Mouse (Mus musculus) liver, embryonic 11.5 days (tissue): ENCODE results near the gene Krt27. TPM values are rescaled to one million over a fixed set of nuclear protein-coding genes. Genes with fewer than 3 reads are reported as not detected.

Experiments
- ATAC-seq: fragments of 200-750 bp; cut with Nextera tagmentation; replicated peaks from 2 replicates; pipeline ENCODE4 v1.8.0; 2017; ENCODE audit warnings: moderate number of reproducible peaks, mild to moderate bottlenecking, moderate TSS enrichment, moderate library complexity; ENCODE audit not compliant: low FRiP score
- DNase-seq: peaks from one replicate; pipeline ENCODE4 v3.0.0-alpha.2; 2017; ENCODE audit warnings: low spot score
- H3K27ac ChIP-seq: fragments of 300-500 bp; sonication (generic); 2 replicates; pipeline ENCODE4 v1.5.1; 2014; ENCODE audit warnings: mild to moderate bottlenecking, low read depth, low read length, control low read depth
- H3K27me3 ChIP-seq: fragments of 300-500 bp; sonication (generic); replicated peaks from 2 replicates; pipeline ENCODE4 v1.6.1; 2014; ENCODE audit warnings: low read length, mixed read lengths; ENCODE audit not compliant: control insufficient read depth, insufficient read depth
- H3K36me3 ChIP-seq: fragments of 300-500 bp; sonication (generic); 2 replicates; pipeline ENCODE4 v1.6.1; 2014; ENCODE audit warnings: mild to moderate bottlenecking, low read length, moderate library complexity, mixed read lengths; ENCODE audit not compliant: control insufficient read depth, insufficient read depth
- H3K4me1 ChIP-seq: fragments of 300-500 bp; sonication (generic); replicated peaks from 2 replicates; pipeline ENCODE4 v1.6.1; 2014; ENCODE audit warnings: low read length, mixed read lengths; ENCODE audit not compliant: control insufficient read depth, insufficient read depth
- H3K4me2 ChIP-seq: fragments of 300-500 bp; sonication (generic); 2 replicates; pipeline ENCODE4 v1.6.1; 2014; ENCODE audit warnings: mild to moderate bottlenecking, control low read depth, moderate library complexity
- H3K4me3 ChIP-seq: fragments of 300-500 bp; sonication (generic); 2 replicates; pipeline ENCODE4 v1.5.1; 2014; ENCODE audit warnings: low read depth, low read length, control low read depth
- H3K9ac ChIP-seq: fragments of 300-500 bp; sonication (generic); 2 replicates; pipeline ENCODE4 v1.6.1; 2014; ENCODE audit warnings: low read depth, low read length, control low read depth
- H3K9me3 ChIP-seq: fragments of 300-500 bp; sonication (generic); 2 replicates; pipeline ENCODE4 v1.6.1; 2016; ENCODE audit warnings: low read length, inconsistent platforms, mixed read lengths; ENCODE audit not compliant: control insufficient read depth
- WGBS: fragments of 180-500 bp; shearing (Covaris S2); extraction: QIAGEN DNeasy Blood & Tissue Kit; methylation state at CpG from one replicate; pipeline ENCODE4 v1.1.7; 2014; 5-methylcytosine and 5-hydroxymethylcytosine counted together
- polyA plus RNA-seq: library from polyadenylated mRNA; unstranded; fragments of >200 nt; fragmentation: Nextera tagmentation; extraction: Ambion mirVana; gene quantifications from 2 replicates; pipeline ENCODE4 v1.2.1, GENCODE M21; 2014

Gene Krt27
- polyA plus RNA-seq, 1 experiment from 2014 or later: not detected

DNA sequence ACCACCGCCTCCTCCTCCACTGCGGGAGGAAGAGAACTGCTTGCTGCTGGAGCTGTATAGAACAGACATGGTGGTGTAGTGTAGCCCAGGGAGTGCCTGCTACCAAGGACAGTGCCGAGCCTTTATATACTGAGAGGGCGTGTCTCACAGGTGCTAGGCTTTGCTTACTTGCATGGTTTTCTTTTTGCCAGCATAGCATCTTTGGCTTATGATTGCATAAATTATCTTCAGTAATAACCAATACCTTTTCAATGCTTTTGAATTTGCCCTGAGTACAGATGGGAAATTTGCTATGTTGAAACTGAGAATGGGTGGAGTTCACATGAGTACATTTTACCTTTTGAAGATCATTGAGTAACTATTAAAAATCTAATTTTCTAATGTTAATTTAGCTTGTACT lies 38.4 kb upstream of the Krt27 start, which contains the start of gene Krt10:
Gene Krt10, minus strand, starts transcription at position 101 of the 400 bp plus-strand sequence.
- Histone ChIP-seq H3K27ac (no peak within 1 kb of the TSS), H3K4me3 (no peak within 1 kb of the TSS), H3K4me1 (no peaks in the 10 kb centered on the region), H3K9ac (no peak within 1 kb of the TSS), H3K36me3 (no peaks in the 10 kb centered on the region), H3K27me3 (no peaks in the 10 kb centered on the region), H3K4me2 (no peak within 1 kb of the TSS), H3K9me3 (no peaks in the 10 kb centered on the region)
- DNase-seq: no peak
- no peak for ATAC-seq
- WGBS: 72% methylated on average over 4 of the region's 4 CpGs

DNA sequence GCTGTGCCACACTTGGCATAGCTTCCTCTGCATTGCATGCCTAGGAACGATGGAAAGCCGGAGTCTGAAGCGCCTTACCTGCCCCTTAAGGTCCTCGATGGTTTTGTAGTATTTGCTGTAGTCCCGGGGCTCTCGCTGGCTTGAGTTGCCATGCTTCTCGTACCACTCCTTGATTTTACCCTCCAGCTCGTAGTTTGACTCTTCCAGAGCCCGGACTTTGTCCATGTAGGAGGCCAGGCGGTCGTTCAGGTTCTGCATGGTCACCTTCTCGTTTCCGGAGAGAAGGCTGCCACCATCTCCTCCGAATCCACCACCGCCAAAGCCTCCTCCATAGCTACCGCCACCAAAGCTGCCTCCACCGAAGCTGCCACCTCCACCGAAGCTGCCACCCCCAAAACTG lies 37.8 kb upstream of the Krt27 start:
- H3K36me3 ChIP-seq: no peaks in the 10 kb centered on the region
- no peak overlapping the region for H3K4me3 ChIP-seq
- 87% methylated on average over 18 of the region's 18 CpGs for WGBS
- no peak overlapping the region for H3K27ac ChIP-seq
- ATAC-seq: no peak
- no peaks in the 10 kb centered on the region for H3K27me3 ChIP-seq
- H3K9me3 ChIP-seq: no peaks in the 10 kb centered on the region
- H3K4me2 ChIP-seq: no peak overlapping the region
- no peak for DNase-seq
- no peaks in the 10 kb centered on the region for H3K4me1 ChIP-seq
- H3K9ac ChIP-seq: no peak overlapping the region

DNA sequence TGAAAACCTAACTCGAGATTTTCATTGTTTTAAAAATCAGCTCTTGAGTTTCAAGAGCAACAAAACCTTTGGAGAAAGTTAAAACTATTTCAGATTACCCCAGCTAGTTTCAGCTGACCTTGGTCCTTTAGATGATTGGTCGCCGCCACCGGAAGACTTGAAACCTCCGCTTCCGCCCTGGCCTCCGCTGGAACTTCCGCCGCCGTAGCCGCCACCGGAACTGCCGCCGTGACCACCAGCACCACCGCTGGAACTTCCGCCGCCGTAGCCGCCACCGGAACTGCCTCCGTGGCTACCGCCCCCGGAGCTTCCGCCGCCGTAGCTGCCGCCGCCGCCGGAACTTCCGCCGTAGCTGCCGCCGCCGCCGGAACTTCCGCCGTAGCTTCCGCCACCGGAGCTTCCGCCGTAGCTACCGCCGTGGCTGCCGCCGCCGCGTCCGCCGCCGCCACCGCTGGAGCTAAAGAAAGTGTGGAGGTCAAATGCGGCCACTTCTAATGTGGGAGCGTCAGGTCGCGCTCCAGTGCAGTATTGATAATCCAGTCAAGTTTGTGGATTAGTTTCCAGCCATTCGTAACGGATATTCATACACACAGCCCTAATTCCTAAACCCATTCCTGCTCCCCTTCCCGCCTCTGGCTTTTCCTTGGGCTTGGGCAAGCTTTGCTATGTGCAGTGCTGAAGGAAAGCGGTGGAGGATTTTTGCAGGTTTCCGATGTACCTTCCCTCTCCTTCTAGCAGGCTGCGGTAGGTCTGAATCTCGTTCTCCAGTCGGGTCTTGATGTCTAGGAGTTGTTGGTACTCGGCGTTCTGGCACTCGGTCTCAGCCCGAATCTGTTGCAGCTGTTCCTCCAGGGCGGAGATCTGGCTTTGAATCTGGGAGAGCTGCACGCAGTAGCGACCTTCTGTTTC lies 35.2 kb upstream of the Krt27 start:
- Histone ChIP-seq H3K9ac (peak overlapping the region; percentile 62), H3K9me3 (no peaks in the 10 kb centered on the region), H3K4me1 (no peaks in the 10 kb centered on the region), H3K4me2 (peak overlapping the region; percentile 71), H3K36me3 (no peaks in the 10 kb centered on the region), H3K27ac (peak overlapping the region; percentile 91), H3K4me3 (peak overlapping the region; percentile 56), H3K27me3 (peaks cover 4% of the 10 kb centered on the region; the same call in 1 of the 2 replicates)
- DNase-seq (peak; percentile 85), ATAC-seq (peak; percentile 80)
- 3% methylated on average over 71 of the region's 71 CpGs for WGBS

DNA sequence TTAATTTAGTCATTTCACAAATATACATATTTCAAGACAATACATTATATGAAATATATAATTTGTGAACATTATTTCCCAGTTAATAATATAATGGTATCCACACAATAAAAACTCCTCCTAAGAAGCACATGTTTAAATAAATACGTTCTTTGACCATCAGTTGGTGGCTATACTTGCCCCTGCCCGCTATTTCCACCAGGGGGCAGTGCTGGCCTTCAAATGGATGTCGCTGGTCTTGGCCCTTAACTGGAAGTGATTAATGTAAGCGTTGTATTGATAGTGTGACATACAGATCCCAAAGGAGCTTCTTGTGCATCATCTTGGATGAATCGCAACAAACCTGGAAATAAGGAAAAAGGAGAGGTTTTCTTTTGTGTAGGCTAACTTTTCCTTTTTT lies 28.7 kb upstream of the Krt27 start:
- Histone ChIP-seq H3K27ac (no peak overlapping the region), H3K4me1 (no peaks in the 10 kb centered on the region), H3K27me3 (peaks cover 4% of the 10 kb centered on the region; the same call in 1 of the 2 replicates), H3K36me3 (no peaks in the 10 kb centered on the region), H3K9me3 (no peaks in the 10 kb centered on the region), H3K4me2 (no peak overlapping the region), H3K4me3 (no peak overlapping the region), H3K9ac (no peak overlapping the region)
- peak; percentile 49 for DNase-seq
- ATAC-seq: no peak
- WGBS: 22% methylated on average over 5 of the region's 5 CpGs

DNA sequence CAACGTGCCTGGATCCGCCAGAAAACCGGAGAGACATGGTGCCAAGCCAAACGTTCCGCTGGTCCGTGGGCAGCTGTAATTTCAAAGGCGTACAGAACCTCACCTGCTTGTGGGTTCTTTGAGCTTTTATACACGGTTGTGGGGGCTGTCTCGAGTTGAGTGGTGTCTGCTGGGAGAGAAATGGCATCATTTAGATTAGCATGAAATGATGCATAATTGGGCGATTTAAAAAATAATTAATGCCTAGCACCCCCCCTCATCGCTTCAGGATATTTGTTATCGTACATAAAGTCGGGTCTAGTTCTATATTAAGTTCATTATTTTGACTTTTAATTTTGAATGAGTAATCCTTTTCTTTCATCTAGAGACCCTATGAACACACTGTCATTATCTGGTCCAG lies 23.9 kb upstream of the Krt27 start, which contains the start of gene Krt28:
Gene Krt28, minus strand, starts transcription at position 101 of the 400 bp plus-strand sequence.
- ATAC-seq (no peak), DNase-seq (no peak)
- H3K27ac ChIP-seq: no peak within 1 kb of the TSS
- no peaks in the 10 kb centered on the region for H3K27me3 ChIP-seq
- no peak within 1 kb of the TSS for H3K4me2 ChIP-seq
- no peaks in the 10 kb centered on the region for H3K9me3 ChIP-seq
- 75% methylated on average over 13 of the region's 13 CpGs for WGBS
- H3K4me3 ChIP-seq: no peak within 1 kb of the TSS
- no peaks in the 10 kb centered on the region for H3K36me3 ChIP-seq
- H3K9ac ChIP-seq: no peak within 1 kb of the TSS
- H3K4me1 ChIP-seq: no peaks in the 10 kb centered on the region

DNA sequence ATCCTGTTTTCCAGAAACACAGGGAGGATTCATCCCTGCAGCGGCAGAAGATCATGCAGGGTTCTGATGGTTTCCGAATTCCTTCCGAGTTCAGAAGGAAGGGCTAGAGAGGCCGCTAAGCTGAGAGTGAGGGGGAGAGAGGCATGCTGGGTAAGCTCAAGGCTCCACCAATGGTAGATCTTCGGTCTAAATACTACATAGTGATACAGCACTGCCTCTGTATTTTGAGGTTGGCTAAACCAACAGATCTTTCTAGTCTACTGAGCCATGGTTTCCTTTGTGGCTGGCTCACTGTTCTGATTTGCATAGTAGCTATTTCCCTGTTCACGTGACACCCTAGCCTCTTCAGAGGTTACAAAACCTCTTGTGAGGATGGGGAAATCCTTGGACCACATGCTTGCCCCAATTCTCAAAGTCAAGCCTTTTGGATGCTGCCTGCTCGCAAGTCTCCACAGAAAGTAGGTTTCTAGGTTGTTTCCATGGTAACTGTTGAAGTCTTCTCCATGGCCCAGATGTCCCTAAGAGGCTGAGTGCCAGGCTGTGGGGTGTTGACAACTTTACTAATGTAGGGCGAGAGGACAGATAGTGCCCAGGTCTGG lies 19.0 kb upstream of the Krt27 start:
- Histone ChIP-seq H3K9ac (no peak overlapping the region), H3K4me2 (no peak overlapping the region), H3K27ac (no peak overlapping the region), H3K36me3 (no peaks in the 10 kb centered on the region), H3K4me3 (no peak overlapping the region), H3K4me1 (no peaks in the 10 kb centered on the region), H3K9me3 (no peaks in the 10 kb centered on the region), H3K27me3 (no peaks in the 10 kb centered on the region)
- no peak for ATAC-seq
- WGBS: 78% methylated on average over 8 of the region's 8 CpGs
- DNase-seq: no peak

DNA sequence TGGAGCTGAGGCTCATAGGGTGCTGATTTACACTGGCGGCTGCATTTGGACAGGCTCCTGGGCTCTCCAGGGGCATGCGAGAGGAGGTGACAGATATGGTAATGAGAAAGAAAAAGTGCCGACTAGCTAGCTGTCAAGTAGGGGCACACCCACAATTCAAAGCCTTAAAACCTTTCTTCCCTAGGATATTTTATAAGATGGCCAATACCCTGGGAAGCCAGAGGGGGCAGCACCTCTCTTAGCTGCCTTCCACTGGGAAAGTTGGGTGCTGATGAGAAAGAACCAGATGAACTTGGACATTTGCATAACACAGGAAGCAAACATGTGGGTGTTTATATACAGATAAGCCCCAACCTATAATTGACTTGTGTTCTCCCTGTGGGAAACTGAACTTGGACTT lies 18.3 kb upstream of the Krt27 start:
- Histone ChIP-seq H3K27me3 (no peaks in the 10 kb centered on the region), H3K4me1 (no peaks in the 10 kb centered on the region), H3K4me3 (no peak overlapping the region), H3K9ac (no peak overlapping the region), H3K9me3 (no peaks in the 10 kb centered on the region), H3K36me3 (no peaks in the 10 kb centered on the region), H3K27ac (no peak overlapping the region), H3K4me2 (no peak overlapping the region)
- ATAC-seq: no peak
- no peak for DNase-seq
- 8% methylated on average over 3 of the region's 3 CpGs for WGBS

DNA sequence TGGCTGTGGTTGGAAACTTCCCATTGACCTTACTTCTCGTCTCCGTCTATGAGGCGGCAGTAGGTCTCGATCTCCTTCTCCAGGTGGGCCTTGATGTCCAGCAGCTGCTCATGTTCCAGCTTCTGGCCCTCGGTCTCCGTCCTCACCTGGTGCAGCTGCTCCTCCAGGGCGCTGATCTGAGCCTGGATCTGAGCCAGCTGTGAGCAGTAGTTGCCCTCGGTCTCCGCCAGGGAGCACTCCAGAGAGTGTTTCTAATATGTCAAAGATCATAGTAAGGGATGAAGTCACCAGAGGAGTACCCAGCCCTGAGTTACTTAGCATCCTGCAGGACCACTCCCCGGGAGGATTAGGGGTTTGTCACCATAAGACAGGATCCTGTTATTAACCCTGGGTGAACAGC lies 15.9 kb upstream of the Krt27 start:
- Histone ChIP-seq H3K4me1 (no peaks in the 10 kb centered on the region), H3K4me3 (no peak overlapping the region), H3K36me3 (no peaks in the 10 kb centered on the region)

More for the DNA sequence above, 15.9 kb upstream of the Krt27 start:
- no peaks in the 10 kb centered on the region for H3K9me3 ChIP-seq
- WGBS: 39% methylated on average over 10 of the region's 10 CpGs
- DNase-seq: no peak
- no peak overlapping the region for H3K4me2 ChIP-seq
- no peak overlapping the region for H3K27ac ChIP-seq
- H3K9ac ChIP-seq: no peak overlapping the region
- ATAC-seq: no peak
- H3K27me3 ChIP-seq: no peaks in the 10 kb centered on the region
